Mouse (Mus musculus) WW6 (cell line): Measurements from ENCODE around the gene Cep85l.

Experiments
- DNase-seq: peaks from one replicate; pipeline ENCODE4 v3.0.0-alpha.2; 2013; ENCODE audit warnings: low read depth, low spot score

Gene Cep85l

GRCm38 (mm10) chr10:53342166-53342728 is 37.5 kb downstream of the Cep85l start:
- no peak for DNase-seq

- no peak for DNase-seq
Measured at GRCm38 (mm10) chr10:53341288-53341965, 38.3 kb downstream of the Cep85l start.

- DNase-seq, result no peak
Measured at GRCm38 (mm10) chr10:53339045-53339444, 40.7 kb downstream of the Cep85l start.

- DNase-seq, result no peak
Measured at GRCm38 (mm10) chr10:53337162-53337923, 42.4 kb downstream of the Cep85l start, which contains the start of gene Pln. Gene Pln (plus strand): TSS chr10:53337667.

- no peak for DNase-seq
Measured at GRCm38 (mm10) chr10:53335974-53336373, 43.8 kb downstream of the Cep85l start.

GRCm38 (mm10) chr10:53335266-53335665 is 44.5 kb downstream of the Cep85l start:
- no peak for DNase-seq

- DNase-seq, result no peak
Measured at GRCm38 (mm10) chr10:53332752-53333151, 47.0 kb downstream of the Cep85l start.

- DNase-seq, result no peak
Measured at GRCm38 (mm10) chr10:53329257-53329656, 50.5 kb downstream of the Cep85l start.

GRCm38 (mm10) chr10:53326367-53326766 is 53.4 kb downstream of the Cep85l start:
- no peak for DNase-seq

- DNase-seq, result no peak
Measured at GRCm38 (mm10) chr10:53324663-53325062, 55.1 kb downstream of the Cep85l start.

GRCm38 (mm10) chr10:53323367-53323766 is 56.4 kb downstream of the Cep85l start:
- DNase-seq, result no peak

- DNase-seq, result no peak
Measured at GRCm38 (mm10) chr10:53306674-53307073, 73.1 kb downstream of the Cep85l start.

GRCm38 (mm10) chr10:53305867-53306266 is 73.9 kb downstream of the Cep85l start:
- DNase-seq, result no peak

GRCm38 (mm10) chr10:53285147-53285546 is 94.6 kb downstream of the Cep85l start:
- no peak for DNase-seq

GRCm38 (mm10) chr10:53272228-53272627 is 107.5 kb downstream of the Cep85l start:
- DNase-seq, result no peak

- no peak for DNase-seq
Measured at GRCm38 (mm10) chr10:53262021-53262420, 117.7 kb downstream of the Cep85l start.

GRCm38 (mm10) chr10:53235381-53235780 is 144.4 kb downstream of the Cep85l start:
- no peak for DNase-seq

- DNase-seq, result no peak
Measured at GRCm38 (mm10) chr10:53234683-53235082, 145.1 kb downstream of the Cep85l start.

GRCm38 (mm10) chr10:53234086-53234613 is 145.6 kb downstream of the Cep85l start:
- no peak for DNase-seq

GRCm38 (mm10) chr10:53230809-53231208 is 148.9 kb downstream of the Cep85l start:
- DNase-seq, result no peak

GRCm38 (mm10) chr10:53229190-53229589 is 150.6 kb downstream of the Cep85l start:
- DNase-seq, result no peak
